Mouse (Mus musculus): ENCODE data around the gene Bmp3.

- TF ChIP-seq CTCF (conservative IDR thresholded peaks at IDR 0.05 in 1 of 2, IDR thresholded peaks at IDR 0.05 in 1 of 2; ENCODE audit: low read depth in 2 of 2, low read length in 2 of 2) (no peak), ZC3H11A (IDR thresholded peaks at IDR 0.05; ENCODE audit: low read depth, low read length) (no peak), ELF1 (IDR thresholded peaks at IDR 0.05; ENCODE audit: low read depth, low read length) (no peak)
These were observed 27.9 kb downstream of the Bmp3 start for GRCm38 (mm10) chr5:98882096-98882495.
